Mouse (Mus musculus) CH12.LX (cell line): ENCODE data around the gene Rtp3. TPM values are rescaled to one million over a fixed set of nuclear protein-coding genes. Genes with fewer than 3 reads are reported as not detected.

ENCODE experiments used
- DNase-seq: peaks from one replicate; pipeline ENCODE4 v3.0.0-alpha.2; 2013; ENCODE audit errors: extremely low read depth
- H3K27ac ChIP-seq: 2 replicates; pipeline ENCODE4 v1.5.1; 2012; ENCODE audit warnings: low read depth, mild to moderate bottlenecking, control low read depth, moderate library complexity; ENCODE audit not compliant: insufficient read depth
- H3K27me3 ChIP-seq: replicated peaks from 2 replicates; pipeline ENCODE3; 2012; ENCODE audit warnings: inconsistent platforms
- H3K36me3 ChIP-seq, 2 experiments: replicated peaks in 1 of 2; 2 replicates each; pipeline versions ENCODE3 to v1.6.1; 2012; ENCODE audit warnings: inconsistent platforms in 1 of 2, low read length in 1 of 2, mild to moderate bottlenecking in 1 of 2, mixed read lengths in 1 of 2, moderate library complexity in 1 of 2; ENCODE audit not compliant: control insufficient read depth in 1 of 2, insufficient read depth in 1 of 2
- H3K4me1 ChIP-seq, 2 experiments: 2 replicates each; pipeline ENCODE4 v1.6.1; 2012; ENCODE audit warnings: inconsistent platforms in 1 of 2, moderate library complexity in 1 of 2; ENCODE audit not compliant: insufficient read depth in 2 of 2, control insufficient read depth in 1 of 2
- H3K4me2 ChIP-seq: 2 replicates; pipeline ENCODE4 v1.6.1; 2012; ENCODE audit warnings: low read depth, mild to moderate bottlenecking, control low read depth; ENCODE audit not compliant: poor library complexity, insufficient read depth, severe bottlenecking
- H3K4me3 ChIP-seq, 3 experiments: fragments of 150-350 bp in 1 of 3; sonication (generic) in 1 of 3; replicated peaks in 1 of 3; 2 replicates each; pipeline versions ENCODE3 to v1.5.1; 2011 to 2012; ENCODE audit warnings: low read depth in 2 of 3, low read length in 2 of 3, mild to moderate bottlenecking in 2 of 3, moderate library complexity in 2 of 3, control low read depth in 1 of 3, improper control_type of control experiment in 1 of 3, inconsistent platforms in 1 of 3, mixed read lengths in 1 of 3; ENCODE audit not compliant: poor library complexity in 1 of 3
- H3K79me2 ChIP-seq: replicated peaks from 2 replicates; pipeline ENCODE4 v1.6.1; 2012; ENCODE audit warnings: mild to moderate bottlenecking, moderate library complexity; ENCODE audit not compliant: control insufficient read depth, poor library complexity, insufficient read depth, severe bottlenecking; ENCODE audit errors: extremely low read depth
- H3K9ac ChIP-seq: 2 replicates; pipeline ENCODE4 v1.6.1; 2012; ENCODE audit warnings: low read depth, mild to moderate bottlenecking, control low read depth, moderate library complexity; ENCODE audit not compliant: insufficient read depth
- H3K9me3 ChIP-seq: replicated peaks from 2 replicates; pipeline ENCODE3; 2012; ENCODE audit warnings: low read length, inconsistent platforms, mixed read lengths
- CHD1 ChIP-seq: IDR thresholded peaks from 2 replicates; pipeline ENCODE4 v1.6.1; 2012; ENCODE audit warnings: low read depth, low read length, improper control_type of control experiment, inconsistent platforms
- CHD2 ChIP-seq: IDR thresholded peaks from 2 replicates; pipeline ENCODE4 v1.6.1; 2011; ENCODE audit warnings: low read length, improper control_type of control experiment
- E2F4 ChIP-seq: IDR thresholded peaks from 2 replicates; pipeline ENCODE4 v1.6.1; 2011; ENCODE audit warnings: low read depth, low read length, improper control_type of control experiment; ENCODE audit not compliant: insufficient replicate concordance
- ELF1 ChIP-seq: IDR thresholded peaks from 2 replicates; pipeline ENCODE4 v1.6.1; 2014; ENCODE audit warnings: low read depth, mild to moderate bottlenecking, inconsistent platforms, low read length, improper control_type of control experiment
- ETS1 ChIP-seq: conservative IDR thresholded peaks from 2 replicates; pipeline ENCODE4 v1.6.1; 2012; ENCODE audit warnings: low read depth, mild to moderate bottlenecking, inconsistent platforms, low read length, improper control_type of control experiment, moderate library complexity
- HCFC1 ChIP-seq: IDR thresholded peaks from 2 replicates; pipeline ENCODE4 v1.6.1; 2012; ENCODE audit warnings: low read depth, mild to moderate bottlenecking, inconsistent platforms, low read length, improper control_type of control experiment
- IRF4 ChIP-seq: IDR thresholded peaks from 2 replicates; pipeline ENCODE4 v1.6.1; 2014; ENCODE audit warnings: low read depth, mild to moderate bottlenecking, inconsistent platforms, low read length, improper control_type of control experiment
- JUN ChIP-seq: IDR thresholded peaks from 2 replicates; pipeline ENCODE4 v1.6.1; 2011; ENCODE audit warnings: low read depth, mild to moderate bottlenecking, low read length, improper control_type of control experiment, moderate library complexity; ENCODE audit not compliant: insufficient read depth
- JUND ChIP-seq: conservative IDR thresholded peaks from 2 replicates; pipeline ENCODE4 v1.6.1; 2011; ENCODE audit warnings: low read depth, low read length, improper control_type of control experiment
- KAT2A ChIP-seq: IDR thresholded peaks from 2 replicates; pipeline ENCODE4 v1.6.1; 2012; ENCODE audit warnings: low read length, improper control_type of control experiment, inconsistent platforms; ENCODE audit not compliant: insufficient replicate concordance
- MAFK ChIP-seq: IDR thresholded peaks from 2 replicates; pipeline ENCODE4 v1.6.1; 2011; ENCODE audit warnings: low read length, improper control_type of control experiment; ENCODE audit not compliant: insufficient replicate concordance
- MAX ChIP-seq: IDR thresholded peaks from 2 replicates; pipeline ENCODE4 v1.6.1; 2011; ENCODE audit warnings: low read length, improper control_type of control experiment
- MAZ ChIP-seq: IDR thresholded peaks from 2 replicates; pipeline ENCODE4 v1.6.1; 2012; ENCODE audit warnings: low read depth, mild to moderate bottlenecking, inconsistent platforms, low read length, improper control_type of control experiment, moderate library complexity
- MXI1 ChIP-seq: IDR thresholded peaks from 2 replicates; pipeline ENCODE4 v1.6.1; 2011; ENCODE audit warnings: mild to moderate bottlenecking, low read depth, low read length, improper control_type of control experiment
- MYC ChIP-seq: IDR thresholded peaks from 2 replicates; pipeline ENCODE4 v1.6.1; 2011; ENCODE audit warnings: low read depth, mild to moderate bottlenecking, improper control_type of control experiment, low read length
- NELFE ChIP-seq: IDR thresholded peaks from 2 replicates; pipeline ENCODE4 v1.6.1; 2011; ENCODE audit warnings: low read depth, low read length, improper control_type of control experiment
- NRF1 ChIP-seq: IDR thresholded peaks from 2 replicates; pipeline ENCODE4 v1.6.1; 2014; ENCODE audit warnings: low read depth, mild to moderate bottlenecking, inconsistent platforms, low read length, improper control_type of control experiment, moderate library complexity
- POLR2AphosphoS2 ChIP-seq: IDR thresholded peaks from 2 replicates; pipeline ENCODE4 v1.6.1; 2011; ENCODE audit warnings: low read depth, low read length, improper control_type of control experiment
- RAD21 ChIP-seq: IDR thresholded peaks from 2 replicates; pipeline ENCODE4 v1.6.1; 2011; ENCODE audit warnings: low read depth, mild to moderate bottlenecking, low read length, improper control_type of control experiment, moderate library complexity
- RCOR1 ChIP-seq: conservative IDR thresholded peaks from 2 replicates; pipeline ENCODE4 v1.6.1; 2012; ENCODE audit warnings: low read depth, mild to moderate bottlenecking, inconsistent platforms, low read length, improper control_type of control experiment
- SIN3A ChIP-seq: IDR thresholded peaks from 2 replicates; pipeline ENCODE4 v1.6.1; 2012; ENCODE audit warnings: low read length, improper control_type of control experiment, inconsistent platforms
- SMC3 ChIP-seq: IDR thresholded peaks from 2 replicates; pipeline ENCODE4 v1.6.1; 2011; ENCODE audit warnings: low read depth, low read length, improper control_type of control experiment
- TBP ChIP-seq: conservative IDR thresholded peaks from 2 replicates; pipeline ENCODE4 v1.6.1; 2011; ENCODE audit warnings: low read depth, low read length, improper control_type of control experiment
- TCF12 ChIP-seq: IDR thresholded peaks from 2 replicates; pipeline ENCODE4 v1.6.1; 2014; ENCODE audit warnings: low read depth, mild to moderate bottlenecking, inconsistent platforms, low read length, improper control_type of control experiment
- UBTF ChIP-seq: IDR thresholded peaks from 2 replicates; pipeline ENCODE4 v1.6.1; 2012; ENCODE audit warnings: low read depth, mild to moderate bottlenecking, inconsistent platforms, low read length, improper control_type of control experiment, moderate library complexity
- USF1 ChIP-seq: IDR thresholded peaks from 2 replicates; pipeline ENCODE4 v1.6.1; 2014; ENCODE audit warnings: low read depth, mild to moderate bottlenecking, inconsistent platforms, low read length, improper control_type of control experiment
- USF2 ChIP-seq: conservative IDR thresholded peaks from 2 replicates; pipeline ENCODE4 v1.6.1; 2011; ENCODE audit warnings: low read depth, low read length, improper control_type of control experiment
- ZMIZ1 ChIP-seq: IDR thresholded peaks from 2 replicates; pipeline ENCODE4 v1.6.1; 2012; ENCODE audit warnings: low read depth, mild to moderate bottlenecking, inconsistent platforms, low read length, improper control_type of control experiment
- dilution Hi-C: fragments of 300-500 bp; cut with MboI; formaldehyde crosslinking; loops from 2 replicates; pipeline ENCODE4 v1.14.3; 2020; ENCODE audit warnings: low sequenced_read_pairs; ENCODE audit not compliant: extremely low pct_unique_long_range_greater_than_20kb, extremely low pct_ligation_motif_present
- in situ Hi-C: fragments of 300-500 bp; cut with MboI; formaldehyde crosslinking; loops from 3 replicates; pipeline ENCODE4 v1.14.3; 2019; ENCODE audit warnings: low sequenced_read_pairs, low pct_ligation_motif_present, low pct_unique_long_range_greater_than_20kb, mixed read lengths
- polyA plus RNA-seq: library from polyadenylated mRNA; unstranded; fragments of >175 nt; gene quantifications from 2 replicates; pipeline ENCODE4 v1.2.1, GENCODE M21; 2012; ENCODE audit warnings: low read depth; ENCODE audit not compliant: insufficient read length
- total RNA-seq, 2 experiments: library from RNA; depleted of rRNA; stranded (reverse); fragments of 300-350 nt in 1 of 2; fragments of >200 nt in 1 of 2; gene quantifications; 2 replicates each; pipeline ENCODE4 v1.2.3; 2012 to 2014

Rtp3 gene
- total and polyA plus RNA-seq, 3 experiments, result not detected

DNA sequence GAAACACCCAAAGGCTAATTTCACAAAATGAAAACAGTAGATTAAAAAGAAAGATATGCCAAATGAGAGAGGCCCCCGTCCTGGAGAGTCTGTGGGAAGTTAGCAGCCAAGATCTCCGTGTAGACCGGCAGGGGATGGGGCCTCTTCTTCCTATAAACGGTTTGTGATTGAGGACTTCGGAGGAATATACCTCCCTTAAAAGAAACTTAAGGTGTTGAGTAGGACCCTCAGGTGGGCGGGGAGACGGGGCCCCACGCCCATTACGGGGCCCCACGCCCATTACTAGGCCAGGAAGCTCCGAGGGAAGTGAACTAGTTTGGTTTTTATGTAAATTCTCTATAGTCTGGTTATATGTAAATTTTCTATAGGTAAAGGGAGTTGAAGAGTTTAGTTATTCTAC lies 44.5 kb downstream of the Rtp3 start, which contains the start of gene Tdgf1:
Gene Tdgf1 (minus strand): TSS at position 233 of the 400 bp plus-strand sequence.
- no peak for DNase-seq
- no peaks in the 10 kb centered on the region for H3K79me2 ChIP-seq
- no peak within 1 kb of the TSS for H3K4me2 ChIP-seq
- no peaks in the 10 kb centered on the region for H3K27me3 ChIP-seq
- peaks cover 2% of the 10 kb centered on the region for H3K9me3 ChIP-seq
- dilution Hi-C loops, result no loop called here
- H3K9ac ChIP-seq, result no peak within 1 kb of the TSS
- TF ChIP-seq TCF12 (no peak), NRF1 (no peak), TBP (no peak), HCFC1 (no peak), CHD1 (no peak), MAX (no peak), ELF1 (no peak), USF2 (no peak), JUN (no peak), NELFE (no peak), UBTF (no peak), ZMIZ1 (no peak), POLR2AphosphoS2 (no peak), RAD21 (no peak), E2F4 (no peak), MYC (no peak), JUND (no peak), ETS1 (no peak), USF1 (no peak), KAT2A (no peak)
- H3K4me1 ChIP-seq, result no peaks in the 10 kb centered on the region
- no peak within 1 kb of the TSS for H3K27ac ChIP-seq
- in situ Hi-C loops, result no loop called here
- H3K36me3 ChIP-seq, result no peaks in the 10 kb centered on the region
- no peak within 1 kb of the TSS for H3K4me3 ChIP-seq

DNA sequence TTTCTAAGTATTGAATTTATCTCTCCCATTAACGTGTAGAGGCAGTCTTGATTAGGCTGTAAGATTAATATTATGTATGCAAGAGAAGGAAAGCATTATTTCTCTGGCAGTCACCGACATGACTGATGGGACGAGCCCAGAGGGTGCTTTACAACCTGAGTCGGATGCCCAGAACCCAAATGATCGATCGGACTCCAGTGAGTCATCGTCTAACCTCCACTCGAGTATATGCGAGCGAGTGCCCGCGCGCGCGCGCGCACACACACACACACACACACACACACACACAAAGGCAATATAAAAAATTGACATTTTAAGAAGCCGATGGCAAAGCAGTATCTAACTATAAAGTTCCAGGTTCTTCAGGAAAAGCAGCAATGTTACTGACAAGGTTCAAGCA lies 45.0 kb downstream of the Rtp3 start:
- Histone ChIP-seq H3K27ac (no peak overlapping the region), H3K9ac (no peak overlapping the region), H3K27me3 (no peaks in the 10 kb centered on the region), H3K4me3 (no peak overlapping the region), H3K9me3 (peaks cover 2% of the 10 kb centered on the region), H3K4me1 (no peaks in the 10 kb centered on the region), H3K4me2 (no peak overlapping the region), H3K36me3 (no peaks in the 10 kb centered on the region), H3K79me2 (no peaks in the 10 kb centered on the region)
- dilution Hi-C loops, result no loop called here
- TF ChIP-seq ELF1, result no peak
- TF ChIP-seq CHD2, result no peak
- no peak for TF ChIP-seq MXI1
- no peak for TF ChIP-seq NRF1
- no peak for TF ChIP-seq TBP
- TF ChIP-seq ZMIZ1, result no peak
- no peak for TF ChIP-seq MAFK
- no peak for TF ChIP-seq SMC3
- no peak for TF ChIP-seq ETS1
- no peak for TF ChIP-seq TCF12
- no peak for TF ChIP-seq IRF4
- TF ChIP-seq MAZ, result no peak
- no peak for TF ChIP-seq MAX
- no peak for TF ChIP-seq CHD1
- no peak for TF ChIP-seq RCOR1
- TF ChIP-seq SIN3A, result no peak
- no peak for TF ChIP-seq HCFC1
- no peak for DNase-seq
- in situ Hi-C loops, result no loop called here
